Mouse (Mus musculus) stomach, embryonic 15.5 days (tissue): Measurements from ENCODE around the gene Fhl1. TPM values are rescaled to one million over a fixed set of nuclear protein-coding genes. Genes with fewer than 3 reads are reported as not detected.

Source experiments
- ATAC-seq: fragments of 200-750 bp; cut with Nextera tagmentation; 2 replicates; pipeline ENCODE4 v1.8.0; 2017; ENCODE audit warnings: low read depth, moderate number of reproducible peaks, moderate TSS enrichment; ENCODE audit not compliant: insufficient read depth, low FRiP score
- H3K27ac ChIP-seq: fragments of 300-500 bp; sonication (generic); 2 replicates; pipeline ENCODE4 v1.5.1; 2015; ENCODE audit warnings: mild to moderate bottlenecking, inconsistent platforms
- H3K27me3 ChIP-seq: fragments of 300-500 bp; sonication (generic); replicated peaks from 2 replicates; pipeline ENCODE4 v1.6.1; 2015; ENCODE audit warnings: inconsistent platforms
- H3K36me3 ChIP-seq: fragments of 300-500 bp; sonication (generic); 2 replicates; pipeline ENCODE4 v1.6.1; 2015; ENCODE audit warnings: inconsistent platforms
- H3K4me1 ChIP-seq: fragments of 300-500 bp; sonication (generic); 2 replicates; pipeline ENCODE4 v1.6.1; 2015; ENCODE audit warnings: inconsistent platforms
- H3K4me2 ChIP-seq: fragments of 300-500 bp; sonication (generic); 2 replicates; pipeline ENCODE4 v1.6.1; 2015; ENCODE audit warnings: mild to moderate bottlenecking, inconsistent platforms
- H3K4me3 ChIP-seq: fragments of 300-500 bp; sonication (generic); replicated peaks from 2 replicates; pipeline ENCODE4 v1.5.1; 2015; ENCODE audit warnings: inconsistent platforms
- H3K9ac ChIP-seq: fragments of 300-500 bp; sonication (generic); 2 replicates; pipeline ENCODE4 v1.6.1; 2015; ENCODE audit warnings: inconsistent platforms
- H3K9me3 ChIP-seq: fragments of 300-500 bp; sonication (generic); 2 replicates; pipeline ENCODE4 v1.6.1; 2016; ENCODE audit warnings: inconsistent platforms
- WGBS: fragments of 180-500 bp; shearing (Covaris S2); methylation state at CpG from one replicate; pipeline ENCODE4 v1.1.7; 2015; 5-methylcytosine and 5-hydroxymethylcytosine counted together
- polyA plus RNA-seq: library from polyadenylated mRNA; unstranded; fragments of >200 nt; fragmentation: Nextera tagmentation; extraction: Ambion mirVana; gene quantifications from 2 replicates; pipeline ENCODE4 v1.2.1, GENCODE M21; 2015

Fhl1 gene
- polyA plus RNA-seq, 1 experiment from 2014 or later: 69.8 TPM

DNA sequence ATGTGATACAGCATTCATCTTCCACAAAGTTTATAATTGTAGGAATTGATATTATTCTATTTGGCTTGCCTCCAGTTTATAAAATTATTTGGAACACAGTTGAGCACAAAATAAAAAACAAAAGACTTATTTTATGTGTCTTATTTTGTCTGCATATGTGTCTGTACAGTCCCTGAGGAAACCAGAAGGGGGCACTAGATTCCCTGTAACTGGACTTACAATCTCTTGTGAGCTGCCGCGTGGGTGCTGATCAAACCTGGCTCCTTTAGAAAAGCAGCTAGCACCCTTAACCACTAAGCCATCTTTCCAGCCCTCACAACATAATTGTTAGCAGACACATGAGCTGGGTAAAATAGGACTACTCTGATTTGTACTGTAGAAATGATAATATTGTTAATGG is 24.1 kb downstream of the Fhl1 start:
- Histone ChIP-seq H3K27ac (no peak overlapping the region), H3K27me3 (no peaks in the 10 kb centered on the region), H3K4me3 (no peak overlapping the region), H3K4me1 (no peaks in the 10 kb centered on the region), H3K4me2 (no peak overlapping the region), H3K9me3 (no peaks in the 10 kb centered on the region), H3K9ac (no peak overlapping the region), H3K36me3 (no peaks in the 10 kb centered on the region)
- ATAC-seq: no peak
- 38% methylated on average over 2 of the region's 2 CpGs for WGBS

DNA sequence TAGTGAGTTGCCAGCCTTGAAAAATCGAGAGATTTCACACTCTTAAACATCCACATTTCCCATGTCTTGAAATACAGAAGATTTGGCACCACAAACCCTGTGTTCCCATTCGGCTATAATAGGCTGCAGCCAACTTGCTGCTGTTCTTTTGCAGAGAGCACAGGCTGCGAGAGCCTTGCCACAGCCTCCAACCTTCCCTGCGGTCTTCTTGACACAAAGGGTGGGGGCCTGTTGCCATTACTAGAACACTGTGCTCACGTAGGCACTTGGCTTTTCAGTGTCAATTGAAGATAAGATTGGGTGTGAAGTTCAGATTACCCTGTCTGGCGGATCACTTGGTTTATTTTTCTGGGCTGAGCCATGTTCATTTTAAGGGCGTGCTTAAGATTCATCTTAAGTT is 24.8 kb downstream of the Fhl1 start:
- no peaks in the 10 kb centered on the region for H3K27me3 ChIP-seq
- H3K4me2 ChIP-seq: no peak overlapping the region
- H3K27ac ChIP-seq: no peak overlapping the region
- H3K9me3 ChIP-seq: no peaks in the 10 kb centered on the region
- H3K4me1 ChIP-seq: no peaks in the 10 kb centered on the region
- WGBS: 61% methylated on average over 7 of the region's 7 CpGs
- H3K9ac ChIP-seq: no peak overlapping the region
- peak; percentile 71; the same call in 1 of the 2 replicates for ATAC-seq
- H3K36me3 ChIP-seq: no peaks in the 10 kb centered on the region
- no peak overlapping the region for H3K4me3 ChIP-seq

DNA sequence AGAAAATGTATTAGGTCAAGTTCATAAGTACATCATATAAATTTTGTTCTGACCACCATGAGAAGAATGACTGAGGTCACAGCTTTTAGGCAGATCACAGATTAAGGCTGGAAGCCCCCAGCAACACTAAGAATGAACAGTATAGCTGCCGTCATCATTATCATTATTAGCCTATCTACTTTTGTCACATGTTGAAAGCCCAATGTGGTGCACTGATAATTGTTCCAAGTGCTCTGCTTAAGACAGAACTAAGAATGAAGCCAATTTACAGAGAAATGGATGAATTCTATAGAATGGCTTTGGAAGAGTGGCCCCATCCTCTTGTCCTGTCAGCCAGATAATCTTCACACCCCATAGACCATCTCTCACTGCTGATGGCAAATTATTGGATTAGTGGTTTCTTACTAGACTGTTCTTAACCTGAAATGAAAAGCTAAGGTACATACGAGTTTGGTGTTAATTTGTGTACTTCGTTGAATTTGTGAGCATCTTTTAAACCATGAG is 28.7 kb downstream of the Fhl1 start:
- H3K36me3 ChIP-seq: no peaks in the 10 kb centered on the region
- H3K9me3 ChIP-seq: no peaks in the 10 kb centered on the region
- H3K27ac ChIP-seq: no peak overlapping the region
- H3K4me1 ChIP-seq: no peaks in the 10 kb centered on the region
- ATAC-seq: no peak
- H3K4me2 ChIP-seq: no peak overlapping the region
- H3K4me3 ChIP-seq: no peak overlapping the region
- no peak overlapping the region for H3K9ac ChIP-seq
- no peaks in the 10 kb centered on the region for H3K27me3 ChIP-seq
- 84% methylated on average over 3 of the region's 3 CpGs for WGBS

DNA sequence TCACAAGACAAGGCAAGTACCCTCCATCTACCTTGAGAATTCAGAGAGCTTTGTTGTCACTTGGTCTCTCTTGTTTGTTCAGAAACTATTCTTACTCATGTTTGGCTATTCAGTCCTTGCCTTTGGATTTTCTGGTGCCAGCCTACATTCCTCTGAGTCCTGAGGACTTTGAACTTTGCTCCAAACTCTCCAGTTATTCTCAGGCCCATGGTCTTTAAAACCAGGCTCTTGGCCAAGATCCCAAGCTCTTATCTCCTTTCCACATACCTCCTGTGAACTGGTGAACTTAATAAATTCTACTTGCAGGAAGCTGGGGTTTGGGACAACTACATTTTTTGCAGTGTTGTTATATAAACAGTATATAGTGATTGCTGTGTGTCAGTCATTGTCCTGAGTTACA is 38.3 kb downstream of the Fhl1 start:
- Histone ChIP-seq H3K27ac (no peak overlapping the region), H3K4me3 (no peak overlapping the region), H3K9me3 (no peaks in the 10 kb centered on the region), H3K27me3 (no peaks in the 10 kb centered on the region), H3K36me3 (no peaks in the 10 kb centered on the region), H3K4me1 (no peaks in the 10 kb centered on the region), H3K9ac (no peak overlapping the region), H3K4me2 (no peak overlapping the region)
- peak; percentile 50; the same call in 1 of the 2 replicates for ATAC-seq

DNA sequence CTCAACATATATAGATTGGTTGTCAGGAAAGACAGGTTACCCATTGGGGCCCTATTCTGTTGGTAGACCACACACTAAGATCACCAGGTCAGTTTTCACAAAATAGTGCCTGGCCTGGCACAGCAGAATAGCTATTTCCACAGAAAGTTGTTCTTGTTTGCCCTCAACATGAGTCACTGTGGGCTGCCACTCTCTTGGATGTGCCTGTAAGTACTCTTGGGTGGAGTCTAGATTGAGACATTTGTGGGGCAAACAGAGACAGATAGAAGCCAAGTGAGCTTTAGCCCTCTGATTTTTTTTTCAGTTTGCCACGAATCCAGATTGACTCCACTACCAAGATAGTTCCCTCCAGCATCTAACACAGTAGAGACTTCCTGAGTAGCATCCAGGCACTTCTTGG is 40.2 kb downstream of the Fhl1 start:
- H3K9me3 ChIP-seq: no peaks in the 10 kb centered on the region
- H3K27ac ChIP-seq: no peak overlapping the region
- H3K9ac ChIP-seq: no peak overlapping the region
- 70% methylated on average over 1 of the region's 1 CpGs for WGBS
- no peak for ATAC-seq
- H3K4me2 ChIP-seq: no peak overlapping the region
- H3K4me1 ChIP-seq: no peaks in the 10 kb centered on the region
- H3K36me3 ChIP-seq: no peaks in the 10 kb centered on the region
- H3K4me3 ChIP-seq: no peak overlapping the region
- H3K27me3 ChIP-seq: no peaks in the 10 kb centered on the region

DNA sequence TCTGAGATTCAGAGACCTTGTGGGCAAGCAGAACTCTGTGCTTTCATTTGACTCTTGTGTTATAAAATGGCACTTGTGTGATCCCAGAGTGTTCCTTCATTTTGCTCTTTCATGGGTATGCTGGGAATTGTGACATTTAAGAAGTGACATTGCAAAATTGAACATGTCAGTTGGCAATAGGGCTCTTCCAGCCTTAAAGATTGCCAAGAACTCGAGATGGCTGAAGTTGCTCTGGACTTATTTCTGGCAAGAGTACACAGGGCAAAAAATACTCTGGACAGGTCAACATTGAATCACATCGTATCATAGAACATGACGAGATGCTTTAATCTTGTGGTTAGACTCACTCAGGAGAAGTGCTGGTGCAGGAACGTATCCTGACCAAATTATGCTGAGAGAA is 41.7 kb downstream of the Fhl1 start:
- Histone ChIP-seq H3K27ac (no peak overlapping the region), H3K27me3 (no peaks in the 10 kb centered on the region), H3K9ac (no peak overlapping the region), H3K9me3 (no peaks in the 10 kb centered on the region), H3K4me1 (no peaks in the 10 kb centered on the region), H3K36me3 (no peaks in the 10 kb centered on the region), H3K4me2 (no peak overlapping the region), H3K4me3 (no peak overlapping the region)
- 87% methylated on average over 4 of the region's 4 CpGs for WGBS
- no peak for ATAC-seq

DNA sequence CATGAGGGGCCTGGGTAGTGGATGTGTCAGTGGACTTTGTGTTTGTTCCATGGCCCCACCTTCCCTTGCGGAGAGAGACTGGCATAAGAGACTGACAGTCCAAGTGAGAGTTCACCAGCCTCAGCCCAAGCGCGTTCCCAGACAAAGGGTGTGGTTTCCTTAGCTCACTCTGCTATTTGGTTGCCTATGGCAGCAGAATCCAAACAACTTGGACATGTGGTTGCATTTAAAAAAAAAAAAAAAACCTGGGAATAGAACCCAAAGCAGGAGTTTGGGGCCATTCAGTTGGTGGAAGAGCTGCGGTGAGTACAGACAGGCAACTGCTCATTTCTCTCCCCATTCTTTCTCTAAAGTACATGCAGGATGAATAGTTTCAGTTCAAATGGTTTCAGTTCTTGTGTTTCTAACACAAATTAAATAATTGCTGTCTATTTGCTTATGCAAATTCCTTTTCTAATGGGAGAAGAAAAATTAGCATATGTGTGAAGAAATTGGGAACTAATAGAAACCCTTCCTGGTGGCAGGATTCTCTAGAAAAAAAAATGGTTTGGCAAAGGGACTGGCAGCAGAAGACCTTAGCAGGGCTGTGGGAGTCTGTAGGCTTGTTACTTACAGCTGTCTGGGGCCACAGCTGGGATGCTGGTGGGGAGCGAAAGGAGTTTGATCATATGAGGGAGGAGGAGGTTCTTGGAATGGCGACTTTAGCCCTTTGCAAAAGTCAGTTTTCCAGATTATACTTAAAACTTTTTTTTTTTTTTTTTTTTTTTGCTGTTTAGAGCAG is 54.9 kb downstream of the Fhl1 start:
- Histone ChIP-seq H3K4me3 (no peak overlapping the region), H3K9me3 (no peaks in the 10 kb centered on the region), H3K9ac (no peak overlapping the region), H3K4me2 (no peak overlapping the region), H3K27me3 (no peaks in the 10 kb centered on the region), H3K27ac (no peak overlapping the region), H3K36me3 (no peaks in the 10 kb centered on the region), H3K4me1 (no peaks in the 10 kb centered on the region)
- no peak; the same call in 1 of the 2 replicates for ATAC-seq
- WGBS: 58% methylated on average over 6 of the region's 6 CpGs

DNA sequence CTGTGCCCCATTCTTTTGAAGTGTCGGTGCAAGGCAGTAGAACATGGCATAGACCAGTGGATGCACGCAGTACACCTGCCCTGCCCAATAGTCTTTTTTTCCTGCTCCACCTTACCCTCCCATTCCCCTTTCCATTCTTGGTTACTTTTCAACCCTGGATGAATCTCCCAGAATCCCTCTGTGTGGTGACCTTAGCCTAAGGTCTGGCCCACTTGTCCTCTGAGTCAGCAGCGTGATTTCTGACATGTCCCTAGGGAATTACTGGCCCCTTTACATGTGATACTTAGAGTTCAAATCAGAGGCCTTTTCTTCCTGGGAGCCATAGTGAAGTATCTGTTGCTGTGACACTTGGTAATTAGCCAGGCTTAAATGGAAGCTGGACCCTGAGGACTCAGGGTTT is 55.9 kb downstream of the Fhl1 start:
- Histone ChIP-seq H3K27ac (no peak overlapping the region), H3K27me3 (no peaks in the 10 kb centered on the region), H3K4me2 (no peak overlapping the region), H3K9ac (no peak overlapping the region), H3K4me3 (no peak overlapping the region), H3K36me3 (no peaks in the 10 kb centered on the region), H3K9me3 (no peaks in the 10 kb centered on the region), H3K4me1 (no peaks in the 10 kb centered on the region)
- 85% methylated on average over 3 of the region's 3 CpGs for whole genome bisulfite sequencing
- no peak for ATAC-seq

DNA sequence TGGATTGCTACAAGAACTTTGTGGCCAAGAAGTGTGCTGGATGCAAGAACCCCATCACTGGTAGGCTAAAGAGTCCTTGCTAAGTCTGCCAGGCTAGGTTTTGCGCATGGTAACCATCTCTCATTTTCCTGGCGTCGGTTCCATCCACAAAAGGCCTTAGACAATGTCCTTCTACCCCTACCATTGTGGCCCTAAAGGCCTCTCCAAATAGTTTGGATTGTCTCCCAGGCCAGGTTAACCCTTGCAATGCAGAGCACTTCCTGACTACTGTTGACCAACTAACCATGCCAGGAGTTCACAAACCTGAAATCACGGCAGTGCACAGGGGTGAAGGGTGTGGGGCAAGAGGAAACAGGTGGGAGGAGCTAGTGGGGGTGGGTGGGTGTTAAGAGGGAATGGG is 59.0 kb downstream of the Fhl1 start:
- ATAC-seq: no peak
- Histone ChIP-seq H3K9ac (no peak overlapping the region), H3K9me3 (no peaks in the 10 kb centered on the region), H3K4me3 (no peak overlapping the region), H3K4me1 (no peaks in the 10 kb centered on the region), H3K36me3 (no peaks in the 10 kb centered on the region), H3K4me2 (no peak overlapping the region), H3K27ac (no peak overlapping the region), H3K27me3 (no peaks in the 10 kb centered on the region)
- WGBS: 78% methylated on average over 4 of the region's 4 CpGs

DNA sequence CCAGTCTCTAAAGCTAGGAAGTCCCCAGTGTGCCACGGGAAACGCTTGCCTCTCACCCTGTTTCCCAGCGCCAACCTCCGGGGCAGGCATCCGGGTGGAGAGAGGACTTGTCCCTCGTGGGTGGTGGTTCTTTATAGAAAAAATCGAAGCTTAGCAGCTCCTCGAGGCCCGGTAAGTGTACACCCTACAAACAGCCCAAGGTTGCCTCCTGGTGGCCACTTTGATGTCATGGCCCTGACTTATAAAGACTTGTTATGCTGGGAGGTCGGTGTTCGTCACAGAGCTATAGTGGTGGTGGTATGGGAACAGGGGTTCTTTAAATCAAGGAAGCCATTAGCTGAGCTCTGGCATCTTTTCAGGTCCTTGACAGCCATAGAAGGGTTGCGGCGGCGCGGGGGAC is 59.7 kb downstream of the Fhl1 start:
- Histone ChIP-seq H3K27me3 (no peaks in the 10 kb centered on the region), H3K4me1 (no peaks in the 10 kb centered on the region), H3K27ac (no peak overlapping the region), H3K36me3 (no peaks in the 10 kb centered on the region), H3K4me3 (no peak overlapping the region), H3K9ac (no peak overlapping the region), H3K4me2 (no peak overlapping the region), H3K9me3 (no peaks in the 10 kb centered on the region)
- 0 out of 2 replicates have a peak, but pooled peaks have one; percentile 43 for ATAC-seq
- WGBS: 51% methylated on average over 15 of the region's 15 CpGs

DNA sequence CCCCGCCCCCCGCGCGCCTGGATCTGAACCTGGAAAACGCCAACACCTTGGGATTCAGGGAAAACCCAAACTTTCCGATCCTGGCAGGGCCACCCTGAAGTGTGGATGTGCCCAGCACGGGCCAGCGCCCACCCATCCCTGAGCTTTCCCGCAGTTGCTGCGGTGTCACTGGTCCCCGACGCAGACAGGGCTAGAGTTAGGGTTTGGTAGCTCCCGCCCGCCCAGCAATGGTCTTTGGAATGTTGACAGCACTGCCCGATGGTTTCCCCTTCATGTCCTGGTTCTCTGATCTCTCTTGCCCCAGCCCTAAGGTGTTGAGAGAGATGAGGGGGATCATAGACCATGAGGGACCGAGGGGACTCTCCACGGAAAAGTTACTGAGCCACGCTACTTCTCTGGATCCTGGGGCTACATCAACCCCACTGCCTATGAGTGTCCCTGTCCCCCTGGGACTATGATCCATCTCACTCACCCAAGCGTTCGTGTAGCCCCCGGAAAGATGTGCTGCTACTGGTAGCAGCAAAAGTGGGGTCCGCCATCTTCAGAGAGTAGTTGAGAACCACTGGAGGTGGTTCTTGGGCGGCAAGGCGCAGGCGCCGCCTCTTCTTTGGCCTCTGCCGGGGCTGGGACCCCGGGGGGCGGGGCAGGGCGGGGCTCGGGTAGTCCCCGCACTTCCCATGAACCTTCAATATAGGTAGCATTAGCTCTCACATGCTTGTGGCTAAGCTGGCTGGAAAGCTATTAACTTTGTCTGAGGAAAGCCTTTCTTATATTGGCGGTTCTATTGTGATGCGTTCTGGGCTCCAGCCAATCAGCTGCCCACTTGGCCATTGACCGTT is 90.4 kb downstream of the Fhl1 start, which contains the start of gene Map7d3:
Map7d3 (minus strand) TSS at position 562 of the 839 bp plus-strand sequence.
- no peak within 1 kb of the TSS for H3K9ac ChIP-seq
- peak within 1 kb of the TSS; percentile 54 for H3K4me2 ChIP-seq
- peak; percentile 58 for ATAC-seq
- WGBS: 21% methylated on average over 35 of the region's 35 CpGs
- no peaks in the 10 kb centered on the region for H3K9me3 ChIP-seq
- no peaks in the 10 kb centered on the region for H3K36me3 ChIP-seq
- no peaks in the 10 kb centered on the region for H3K27me3 ChIP-seq
- no peak within 1 kb of the TSS for H3K27ac ChIP-seq
- H3K4me3 ChIP-seq: peak within 1 kb of the TSS; percentile 47
- no peaks in the 10 kb centered on the region for H3K4me1 ChIP-seq

DNA sequence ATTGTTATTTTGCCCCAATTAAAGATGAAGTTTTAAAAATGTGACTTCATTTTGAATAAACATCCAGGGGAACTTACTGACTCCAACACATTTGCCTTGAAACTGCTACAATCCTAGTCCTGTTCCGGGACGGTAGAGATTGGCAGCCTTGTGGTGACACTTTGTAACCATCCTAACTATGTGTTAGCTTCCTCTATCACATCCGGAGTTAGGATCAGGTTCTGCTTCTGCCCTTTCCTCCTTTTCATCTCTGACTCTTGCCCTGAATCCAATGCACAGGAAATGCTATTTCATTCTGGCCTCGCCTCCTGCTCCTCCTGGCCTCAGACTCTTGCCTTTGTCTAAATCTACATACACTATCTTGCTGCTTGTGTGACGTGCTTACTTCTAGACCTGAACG is 95.9 kb downstream of the Fhl1 start:
- ATAC-seq: no peak
- Histone ChIP-seq H3K36me3 (no peaks in the 10 kb centered on the region), H3K9ac (no peak overlapping the region), H3K27ac (no peak overlapping the region), H3K27me3 (no peaks in the 10 kb centered on the region), H3K4me3 (no peak overlapping the region), H3K9me3 (no peaks in the 10 kb centered on the region), H3K4me1 (no peaks in the 10 kb centered on the region), H3K4me2 (no peak overlapping the region)
- 76% methylated on average over 6 of the region's 6 CpGs for WGBS
